Mouse (Mus musculus) left cerebral cortex, adult 9 months (tissue): ENCODE results near the gene Pla2g7.
A peak's percentile ranks its signal among the peaks of the same experiment; 100 is the strongest.
"Not testable (repeated sequence)": the region's sequence is repeated elsewhere in the genome, so short reads cannot be mapped to it uniquely, and the experiment has no call there.

ENCODE experiments used
- DNase-seq, 2 experiments: peaks; one replicate each; pipeline ENCODE4 v3.0.0; 2022; ENCODE audit warnings: low spot score in 2 of 2

Pla2g7 gene

DNA sequence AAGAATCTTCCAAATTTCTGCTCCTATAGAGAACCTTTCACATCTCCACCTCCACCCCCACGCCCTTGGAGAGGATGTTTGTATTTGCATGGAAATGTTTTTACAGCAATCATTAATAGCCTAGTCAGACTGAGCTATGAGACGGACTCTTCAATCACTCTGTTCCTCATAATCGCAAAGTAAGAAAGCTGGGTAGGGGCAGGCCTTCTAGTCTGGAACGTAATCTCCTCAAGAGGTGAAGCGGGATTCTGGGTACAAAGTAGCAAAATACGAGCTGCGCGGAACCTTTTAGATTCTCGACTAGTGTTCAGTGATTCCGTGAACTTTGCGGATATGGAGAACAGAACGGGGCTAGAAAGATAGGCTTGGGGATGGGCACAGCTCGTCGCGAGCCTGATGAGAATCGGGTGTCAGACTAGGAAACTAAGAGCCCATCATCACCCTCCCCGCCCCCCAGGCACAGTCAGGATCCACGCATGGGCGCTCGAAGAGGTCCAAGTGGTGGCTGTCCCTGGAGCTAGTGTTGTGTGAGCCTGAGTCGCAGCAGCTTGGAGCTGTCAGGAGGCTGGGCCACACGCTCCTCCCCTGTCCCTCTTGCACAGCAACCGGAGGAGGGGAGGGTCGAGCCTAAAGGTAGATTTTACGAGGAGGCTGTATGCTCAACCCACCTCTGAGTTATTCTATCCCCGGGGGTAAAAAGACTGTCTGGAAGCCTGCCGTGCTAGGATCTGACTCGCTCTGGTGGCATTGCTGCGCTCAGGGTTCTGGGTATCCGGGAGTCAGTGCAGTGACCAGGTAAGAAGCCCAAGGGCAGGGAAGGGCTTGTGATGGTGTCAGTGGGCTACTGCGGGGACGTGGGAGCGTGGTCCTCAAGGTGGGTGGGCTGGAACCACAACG is at the start of gene Pla2g7:
Gene Pla2g7 (plus strand): TSS at position 107 of the 897 bp plus-strand sequence.
- DNase-seq, result peak in 1 of 2 experiments; percentile 40

DNA sequence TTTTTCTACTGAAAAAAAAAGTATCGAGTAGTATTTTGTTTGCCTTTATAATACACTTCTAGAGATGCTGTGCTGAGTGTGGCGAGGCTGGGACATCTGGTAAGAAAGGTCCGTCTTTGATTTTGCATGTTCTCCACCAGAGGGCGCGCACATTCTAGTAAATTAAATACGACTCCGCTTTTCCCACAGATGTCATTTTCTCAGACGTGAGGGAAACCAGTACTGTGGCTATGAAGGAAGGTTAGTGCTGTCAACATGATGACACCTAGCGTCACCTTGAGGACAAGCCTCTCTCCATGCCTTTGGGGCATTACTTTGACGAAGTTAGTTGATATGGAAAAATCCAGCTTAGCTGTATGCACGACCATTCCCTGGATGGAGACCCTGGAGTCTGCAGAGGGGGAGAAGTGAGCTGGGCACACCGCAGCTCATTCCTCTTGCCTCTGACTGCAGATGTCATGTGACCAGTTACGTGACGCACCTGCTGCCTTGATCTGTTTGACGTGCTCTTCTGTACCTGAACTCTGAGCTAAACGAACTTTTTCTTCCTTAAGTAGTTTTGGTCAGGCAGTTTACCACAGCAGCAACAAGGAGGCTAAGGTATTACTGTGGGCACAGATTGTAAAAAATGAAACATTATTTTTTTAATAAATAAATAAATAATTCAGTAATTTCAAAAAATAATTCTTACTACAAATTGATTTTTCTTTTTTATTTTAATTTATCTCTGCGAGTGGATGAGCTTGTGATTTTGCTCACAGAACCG is 49.1 kb upstream of the Pla2g7 start:
- peak in 1 of 2 experiments; percentile 46 for DNase-seq

DNA sequence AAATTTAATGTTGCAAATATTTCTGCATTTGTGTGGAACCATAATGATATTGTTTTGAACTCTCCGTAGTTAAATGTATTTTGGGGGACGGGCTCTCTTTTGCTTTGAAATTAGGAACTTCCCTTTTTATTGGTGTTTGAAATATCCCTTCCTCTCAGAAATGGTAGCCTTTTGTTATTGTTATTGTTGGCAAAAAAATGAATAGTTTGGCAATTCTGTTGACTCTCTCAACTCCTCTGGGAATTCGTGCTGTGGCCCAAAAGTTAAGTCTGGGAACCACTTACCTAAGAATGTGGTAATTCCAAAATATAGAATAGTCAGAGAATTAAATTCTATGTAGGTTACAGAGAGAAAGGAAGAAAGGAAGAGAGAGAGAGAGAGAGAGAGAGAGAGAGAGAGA is 47.7 kb upstream of the Pla2g7 start:
- DNase-seq, result no peak

DNA sequence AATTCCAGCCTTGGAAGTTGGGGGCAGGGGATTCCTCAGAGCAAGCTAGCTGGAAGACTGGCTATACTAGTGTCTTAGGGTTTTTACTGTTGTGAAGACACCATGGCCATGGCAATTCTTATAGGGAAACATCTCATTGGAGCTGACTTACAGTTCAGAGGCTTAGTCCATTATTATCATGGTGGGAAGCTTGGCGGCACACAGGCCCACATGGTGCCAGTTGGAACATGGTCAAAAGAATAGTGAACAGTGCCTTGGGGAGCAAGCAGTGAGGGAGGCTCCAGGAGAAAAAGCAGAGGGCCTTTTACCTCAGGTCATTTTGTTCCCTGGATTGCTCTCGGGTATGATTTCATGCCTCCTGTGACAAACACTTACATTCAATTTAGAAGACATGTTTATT is 37.4 kb upstream of the Pla2g7 start:
- DNase-seq, result no peak

DNA sequence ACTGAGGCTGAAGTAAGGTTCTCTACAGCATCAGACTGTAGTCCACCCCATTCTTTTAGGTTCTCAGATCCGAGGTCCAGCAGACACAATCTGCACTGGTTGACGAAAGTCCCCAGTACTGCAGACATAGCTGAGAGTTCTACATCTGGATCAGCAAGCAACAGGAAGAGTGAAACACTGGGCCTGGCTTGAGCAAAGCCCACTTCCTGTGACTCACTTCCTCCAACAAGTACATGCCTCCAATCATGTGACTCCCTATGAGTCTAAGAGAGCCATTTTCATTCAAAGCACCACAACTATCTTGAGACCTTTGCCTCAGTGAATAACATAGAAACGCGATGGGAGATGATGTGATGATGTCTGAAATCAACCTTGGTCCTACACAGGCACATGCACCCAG is 36.7 kb upstream of the Pla2g7 start:
- DNase-seq, result no peak

DNA sequence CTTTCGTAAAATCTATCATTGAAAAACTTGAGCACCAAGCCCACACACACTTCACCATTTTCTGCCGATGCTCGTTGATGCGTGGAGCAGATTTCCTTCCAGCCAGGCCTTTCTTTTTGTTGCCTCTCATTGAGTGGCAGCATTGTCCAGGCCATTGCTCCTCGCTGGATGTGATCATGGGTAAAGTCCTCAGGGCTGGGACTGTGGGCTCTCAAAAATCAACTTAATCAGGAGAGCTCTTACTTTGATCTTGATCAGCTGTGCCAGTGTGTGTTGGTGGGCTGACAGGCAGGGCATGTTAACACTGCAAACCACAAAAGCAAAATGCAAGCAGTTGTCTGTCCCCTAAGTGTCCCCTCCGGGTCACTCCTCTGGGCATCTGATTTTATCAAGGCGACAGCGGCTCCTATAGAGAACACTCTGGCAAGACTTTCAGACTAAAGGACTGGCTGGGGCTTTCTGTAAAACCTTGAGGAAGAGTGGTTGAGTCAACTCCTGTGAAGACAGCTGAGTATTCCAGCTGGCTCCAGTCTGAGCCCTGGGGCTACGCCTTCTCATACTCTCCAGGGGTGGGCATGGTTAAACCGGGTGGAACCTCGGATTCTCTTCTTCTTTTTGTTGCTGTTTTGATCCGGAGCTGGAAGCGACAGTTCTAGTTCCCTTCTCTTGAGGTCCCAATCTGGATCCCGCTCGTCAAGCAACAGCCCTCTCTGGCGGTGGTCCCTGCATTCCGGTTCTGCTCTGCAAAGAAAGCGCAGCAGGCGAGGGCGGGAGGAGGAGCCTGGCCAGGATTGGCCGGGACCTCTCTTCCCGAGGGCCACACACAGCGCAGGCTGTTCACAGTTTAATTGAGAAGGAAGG is 33.3 kb upstream of the Pla2g7 start:
- peak in 1 of 2 experiments; percentile 2 for DNase-seq

DNA sequence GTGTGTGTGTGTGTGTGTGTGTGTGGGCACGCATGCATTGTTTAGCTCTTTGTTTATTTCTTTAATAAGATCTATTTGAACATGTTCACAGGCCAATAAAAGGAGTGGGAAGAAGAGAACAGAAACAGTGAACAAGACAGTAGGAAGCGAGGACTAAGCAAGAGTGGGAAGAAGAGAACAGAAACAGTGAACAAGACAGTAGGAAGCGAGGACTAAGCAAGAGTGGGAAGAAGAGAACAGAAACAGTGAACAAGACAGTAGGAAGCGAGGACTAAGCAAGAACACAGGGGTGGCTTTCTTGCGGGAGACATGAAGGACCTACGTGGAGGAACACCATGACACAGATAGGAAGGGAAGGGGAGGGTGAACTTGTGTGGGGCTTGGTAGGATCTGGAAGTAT is 31.1 kb upstream of the Pla2g7 start:
- DNase-seq, result not testable (repeated sequence)

DNA sequence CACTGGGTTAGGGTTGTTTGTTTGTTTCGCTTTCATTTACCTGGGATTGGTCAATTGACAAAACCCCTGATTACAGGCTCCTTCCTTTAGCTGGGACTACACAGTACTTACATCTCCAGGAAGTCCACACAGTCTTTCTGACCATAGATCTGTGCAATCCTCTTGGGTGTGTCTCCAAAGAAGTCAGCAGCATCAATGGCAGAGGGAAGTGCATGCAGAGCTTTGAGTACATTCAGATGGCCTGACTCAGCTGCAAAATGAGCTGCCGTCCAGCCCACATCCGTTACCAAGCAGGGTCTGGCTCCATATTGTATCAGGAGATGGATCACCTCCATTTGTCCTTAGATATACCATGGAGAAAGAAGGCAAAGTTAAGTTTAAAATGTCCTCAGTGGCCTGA is 29.1 kb upstream of the Pla2g7 start:
- DNase-seq, result no peak

DNA sequence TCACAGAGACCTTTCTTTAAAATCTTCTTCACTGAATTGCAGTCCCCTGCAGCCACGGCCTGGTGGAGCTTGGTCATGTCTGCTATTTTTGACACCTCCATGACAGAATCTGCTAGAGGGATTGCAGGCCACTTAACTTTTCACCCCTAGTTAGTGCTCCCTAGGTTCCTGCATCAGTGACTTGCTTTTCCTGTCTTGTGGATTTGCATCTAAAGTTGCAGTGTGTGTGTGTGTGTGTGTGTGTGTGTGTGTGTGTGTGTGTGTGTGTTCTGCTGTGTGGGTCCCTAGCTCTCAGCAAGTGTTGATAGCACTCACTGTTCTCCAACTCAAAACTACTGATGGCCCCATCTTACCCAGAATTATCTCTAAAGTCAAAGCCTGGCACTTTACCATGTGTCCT is 24.4 kb upstream of the Pla2g7 start, which contains the start of gene Ankrd66:
Gene Ankrd66 (minus strand): TSS at position 101 of the 400 bp plus-strand sequence.
- no peak for DNase-seq

DNA sequence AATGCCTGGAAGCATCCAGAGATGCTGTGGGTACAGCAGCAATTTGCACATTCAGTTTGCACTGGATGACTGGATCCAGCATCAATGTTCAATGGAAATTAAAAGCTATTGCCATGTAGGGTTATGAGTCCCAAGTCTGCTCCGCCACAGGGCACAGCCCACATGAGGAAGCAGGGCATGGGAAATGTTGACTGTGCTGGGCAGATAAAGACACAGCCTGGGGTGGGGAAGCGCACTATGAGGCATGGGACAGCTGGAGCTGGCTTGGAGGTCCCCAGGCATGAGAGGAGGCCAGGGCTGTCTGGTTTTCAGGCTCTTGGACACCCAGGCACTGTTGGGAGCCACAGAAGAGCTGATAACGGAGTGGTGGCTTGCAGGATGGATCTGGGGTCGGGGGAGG is 23.9 kb upstream of the Pla2g7 start:
- DNase-seq, result no peak

DNA sequence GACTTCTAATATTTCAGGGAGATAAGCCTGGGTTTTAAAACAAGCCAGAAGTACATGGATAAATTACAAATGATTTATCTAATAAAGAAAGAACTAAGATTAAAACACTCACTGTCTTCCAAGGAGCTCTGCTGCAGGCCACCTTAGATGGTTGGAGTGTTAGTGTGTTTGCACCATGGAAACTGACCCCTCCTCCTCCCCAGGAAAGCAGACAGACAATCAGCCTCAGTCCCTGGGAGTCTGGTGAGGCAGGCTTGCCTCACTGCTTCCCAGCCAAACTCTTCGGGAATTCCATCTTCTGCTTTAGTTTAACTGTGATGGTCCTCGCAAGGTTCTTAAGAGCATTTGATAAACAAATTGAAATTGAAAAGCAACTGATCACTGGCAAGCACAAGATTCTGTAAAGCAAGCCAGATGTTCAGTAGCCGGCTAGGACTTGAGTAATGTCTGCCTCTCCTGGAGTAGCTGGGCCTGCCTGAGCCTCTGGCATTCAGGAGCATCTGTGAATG is 16.7 kb upstream of the Pla2g7 start:
- DNase-seq, result no peak

DNA sequence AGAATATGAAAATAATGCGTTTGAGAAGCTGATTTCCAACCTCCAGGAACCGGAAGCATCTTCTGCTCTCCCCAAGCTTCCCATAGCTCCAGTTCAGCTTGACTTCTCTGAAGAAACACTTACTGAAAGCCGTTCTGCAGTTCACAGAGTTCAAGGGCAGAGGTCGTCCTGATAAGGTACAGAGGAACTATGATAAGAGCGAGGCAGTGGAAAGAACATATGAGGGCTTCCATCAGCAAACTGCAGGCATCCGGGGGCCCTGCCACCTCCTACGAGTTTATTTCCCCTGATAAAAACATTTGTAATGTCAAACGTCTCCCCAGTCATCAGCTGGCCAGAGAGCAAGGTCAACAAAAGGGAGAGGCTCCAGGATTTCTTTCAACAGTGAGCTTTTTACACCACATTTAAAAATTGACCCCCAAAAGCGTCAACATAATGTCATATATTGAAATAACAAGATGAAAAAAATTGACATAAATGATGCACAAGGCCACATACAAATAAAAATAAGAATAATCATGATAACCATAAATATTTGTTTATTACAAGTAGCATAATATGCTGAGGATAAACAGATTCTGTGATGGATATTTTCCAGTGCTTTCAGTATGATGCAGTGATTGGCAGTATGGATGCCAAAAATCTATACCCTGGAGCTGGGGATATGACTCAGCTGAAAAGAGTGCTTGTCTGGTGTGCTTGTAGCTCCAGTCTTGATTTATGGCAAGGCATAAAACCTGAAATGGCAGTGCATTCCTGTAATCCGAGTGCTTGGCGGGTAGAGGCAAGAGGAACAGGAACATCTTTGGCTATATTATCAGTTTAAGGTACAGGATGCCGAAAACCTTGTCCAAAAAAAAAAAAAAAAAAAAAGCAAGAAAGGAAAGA is 13.1 kb upstream of the Pla2g7 start:
- no peak for DNase-seq

DNA sequence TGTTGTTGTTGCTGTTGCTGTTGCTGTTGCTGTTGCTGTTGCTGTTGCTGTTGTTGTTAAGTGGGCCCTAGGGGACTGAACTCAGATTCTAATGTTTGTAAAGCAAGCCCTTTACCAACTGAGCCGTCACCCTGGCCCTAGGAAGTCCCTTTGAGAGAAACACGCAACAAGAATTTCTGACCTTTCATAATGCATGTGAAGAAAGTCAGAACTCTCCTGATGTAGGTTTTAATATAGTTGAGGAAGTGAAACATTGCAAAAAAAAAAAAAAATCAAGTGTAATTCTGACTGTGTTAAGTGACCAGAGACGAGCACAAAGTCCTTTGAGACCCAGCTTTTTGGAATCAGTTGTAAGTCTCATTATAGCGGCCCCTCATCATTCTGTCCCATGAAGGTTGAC is 10.8 kb upstream of the Pla2g7 start:
- no peak for DNase-seq

DNA sequence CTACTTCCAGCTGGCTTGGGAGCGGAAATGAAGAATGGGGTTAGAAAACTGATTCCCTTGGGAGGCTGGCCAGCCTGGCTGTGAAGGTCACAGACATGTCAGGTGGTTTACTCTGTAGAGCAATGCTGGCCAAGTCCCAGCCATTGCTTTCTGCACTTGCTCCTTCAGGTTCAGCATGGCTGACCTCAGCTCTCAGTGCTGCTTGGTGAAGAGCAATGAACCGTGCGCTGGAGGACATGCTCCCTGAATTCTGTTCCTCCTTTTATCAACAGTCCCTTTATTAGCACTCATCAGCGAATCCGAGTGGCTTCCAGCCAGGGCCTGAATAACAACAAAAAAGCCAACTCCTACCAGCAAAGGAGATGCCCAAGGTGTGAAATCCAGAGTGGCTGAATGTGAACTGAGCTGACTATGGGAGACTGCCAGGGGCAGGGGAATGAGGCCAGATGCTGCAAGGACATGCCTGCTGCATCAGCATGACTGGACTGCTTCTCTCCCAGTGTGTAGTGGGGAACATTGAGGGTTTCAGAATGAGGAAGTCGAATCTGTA is 10.3 kb upstream of the Pla2g7 start:
- DNase-seq, result peak; percentile 22 to 44

DNA sequence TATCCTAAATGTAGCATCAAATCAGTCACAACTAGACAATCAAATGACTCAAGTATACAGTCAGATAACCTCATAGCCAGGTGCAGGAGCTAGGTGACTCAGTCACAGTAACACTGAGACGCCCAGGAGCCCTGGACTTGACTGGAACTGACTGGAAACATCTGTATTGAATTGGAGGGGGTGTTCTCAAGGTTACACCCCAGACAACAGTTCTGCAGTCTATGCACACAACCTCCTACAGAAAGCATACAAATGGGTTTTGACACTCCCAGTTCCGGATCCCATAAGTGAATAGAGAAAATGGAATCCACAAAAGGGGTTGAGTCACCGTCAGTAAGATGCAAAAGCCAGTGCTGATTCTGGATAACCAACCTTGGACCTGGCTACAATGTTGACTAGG is 9.2 kb upstream of the Pla2g7 start:
- DNase-seq, result no peak

DNA sequence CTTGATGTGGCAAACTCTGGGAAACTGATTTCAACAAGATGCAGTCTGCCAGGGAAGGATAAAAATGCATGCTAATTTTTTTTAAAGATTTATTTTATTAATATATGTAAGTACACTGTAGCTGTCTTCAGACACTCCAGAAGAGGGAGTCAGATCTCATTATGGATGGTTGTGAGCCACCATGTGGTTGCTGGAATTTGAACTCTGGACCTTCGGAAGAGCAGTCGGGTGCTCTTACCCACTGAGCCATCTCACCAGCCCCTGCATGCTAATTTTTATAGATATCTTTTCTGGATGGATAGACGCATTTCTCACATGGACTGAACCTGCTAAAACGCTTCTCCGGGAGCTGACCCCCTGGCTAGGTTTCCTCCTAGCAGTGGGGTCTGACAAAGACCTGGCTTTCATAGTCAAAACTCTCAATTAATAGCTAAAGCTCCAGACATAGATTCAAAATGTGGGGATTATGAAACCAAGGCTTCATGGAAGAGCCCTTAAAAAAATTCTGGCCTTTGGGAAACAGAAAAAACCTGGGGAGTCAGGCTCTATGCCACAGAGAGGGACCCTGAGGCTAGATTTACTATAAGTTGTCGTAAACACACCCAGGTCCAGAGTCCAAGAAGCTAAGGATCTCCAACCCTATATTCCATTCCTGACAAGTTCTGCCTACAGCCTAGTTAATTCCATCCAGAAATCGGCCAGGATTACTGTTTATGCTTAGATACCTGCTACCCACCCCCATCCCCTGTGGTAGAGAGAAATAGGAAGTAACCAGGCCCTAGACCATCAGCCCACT is 4.5 kb upstream of the Pla2g7 start:
- DNase-seq, result no peak

DNA sequence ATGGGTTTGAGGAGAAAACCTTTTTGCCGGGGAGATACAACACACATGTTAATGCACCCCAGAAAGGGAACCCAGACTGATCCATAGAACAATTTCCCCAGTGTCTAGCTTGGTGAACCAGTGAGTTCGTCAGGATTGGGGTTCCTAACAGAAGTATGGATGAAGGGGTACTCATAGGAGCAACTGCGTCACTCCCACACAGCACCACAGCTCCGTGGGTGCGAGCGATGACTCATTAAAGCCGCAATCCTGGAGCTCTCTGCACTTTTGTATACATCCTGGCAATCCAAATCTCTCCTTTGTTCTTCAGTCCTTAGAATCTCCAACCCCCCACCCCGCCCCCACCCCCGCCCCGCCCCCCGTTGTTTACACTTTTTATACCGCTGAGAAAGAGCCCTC is 306 bp upstream of the Pla2g7 start:
- DNase-seq, result peak in 1 of 2 experiments; percentile 32

DNA sequence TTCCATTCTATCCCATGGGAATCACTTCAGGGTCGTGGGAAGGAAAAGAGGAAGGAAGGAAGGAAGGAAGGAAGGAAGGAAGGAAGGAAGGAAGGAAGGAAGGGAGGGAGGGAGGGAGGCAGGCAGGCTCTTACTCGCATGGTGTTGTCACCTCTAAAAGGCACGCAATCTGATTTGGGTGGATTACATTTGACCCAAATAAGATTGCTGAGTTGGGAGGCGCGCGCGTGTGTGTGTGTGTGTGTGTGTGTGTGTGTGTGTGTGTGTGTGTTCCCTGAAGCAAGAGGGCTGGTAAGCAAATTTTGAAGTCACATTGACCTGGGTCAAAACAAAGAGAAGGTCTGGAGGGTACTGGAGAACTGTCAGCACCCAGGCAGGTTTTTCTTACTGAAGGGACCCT is 1.4 kb downstream of the Pla2g7 start:
- no peak for DNase-seq

DNA sequence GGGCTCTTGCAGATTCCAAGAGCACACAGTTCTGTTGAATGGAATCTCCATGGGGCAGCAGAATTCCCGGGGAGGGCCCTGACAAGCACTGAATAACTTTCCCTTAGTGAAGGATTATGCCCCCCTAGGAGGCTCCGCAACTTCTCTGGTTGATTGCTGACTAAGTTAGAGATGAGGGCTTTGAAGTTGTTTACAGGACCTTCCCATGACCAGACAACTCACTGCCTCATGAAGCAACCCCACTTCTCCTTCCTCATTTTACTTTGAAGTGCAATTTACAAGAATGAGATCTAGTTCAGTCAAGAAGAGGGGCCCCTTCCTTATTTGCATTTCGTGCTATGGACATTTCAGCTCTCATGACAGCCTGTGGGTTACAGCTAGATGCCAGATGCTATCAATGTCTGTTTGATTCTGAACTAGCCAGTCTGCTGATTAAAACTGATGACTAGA is 5.8 kb downstream of the Pla2g7 start:
- no peak for DNase-seq
